Mouse (Mus musculus): ENCODE measurements around the gene Scube1. TPM values are rescaled to one million over a fixed set of nuclear protein-coding genes. Genes with fewer than 3 reads are reported as not detected.

The Scube1 gene
- polyA plus RNA-seq, 1 experiment = 3.5 TPM

DNA sequence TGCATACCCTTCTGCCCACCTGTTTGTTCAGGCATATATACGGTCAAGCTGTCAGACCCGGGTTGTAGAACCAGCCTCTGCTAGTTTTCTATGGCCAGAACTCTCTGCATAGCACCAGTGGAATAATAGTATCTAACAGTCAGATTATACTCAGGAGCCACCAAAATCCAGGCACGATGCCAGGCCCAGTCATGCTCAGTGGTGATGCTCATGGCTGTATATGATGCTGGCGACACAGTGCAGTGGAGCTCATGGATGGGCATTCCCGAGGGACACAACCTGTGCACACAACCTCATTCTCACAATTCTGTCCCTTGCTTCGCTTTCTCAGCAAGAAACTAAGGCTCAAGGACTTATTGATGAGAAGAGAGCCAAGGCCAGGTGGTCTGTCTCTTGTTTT, 58.8 kb downstream of the Scube1 start:
- H3K27ac ChIP-seq (ENCODE audit: insufficient read depth, low read depth, low read length) = no peak overlapping the region
- H3K4me1 ChIP-seq (ENCODE audit: control insufficient read depth, insufficient read depth, low read length) = no peaks in the 10 kb centered on the region
- no peak overlapping the region for H3K4me3 ChIP-seq (ENCODE audit: insufficient read depth, low read depth, low read length)
- no peaks in the 10 kb centered on the region for H3K36me3 ChIP-seq (ENCODE audit: control insufficient read depth, insufficient read depth, low read length)
- WGBS = 62% methylated on average over 6 of the region's 6 CpGs
- DNase-seq = no peak
- TF ChIP-seq POLR2A (IDR thresholded peaks at IDR 0.05; ENCODE audit: low read depth, low read length) (no peak), CTCF (conservative IDR thresholded peaks at IDR 0.05; ENCODE audit: insufficient read depth, insufficient read length, low read depth, low read length) (no peak)
- no peaks in the 10 kb centered on the region for H3K27me3 ChIP-seq (replicated peaks; ENCODE audit: control insufficient read depth, insufficient read depth, low read length)

DNA sequence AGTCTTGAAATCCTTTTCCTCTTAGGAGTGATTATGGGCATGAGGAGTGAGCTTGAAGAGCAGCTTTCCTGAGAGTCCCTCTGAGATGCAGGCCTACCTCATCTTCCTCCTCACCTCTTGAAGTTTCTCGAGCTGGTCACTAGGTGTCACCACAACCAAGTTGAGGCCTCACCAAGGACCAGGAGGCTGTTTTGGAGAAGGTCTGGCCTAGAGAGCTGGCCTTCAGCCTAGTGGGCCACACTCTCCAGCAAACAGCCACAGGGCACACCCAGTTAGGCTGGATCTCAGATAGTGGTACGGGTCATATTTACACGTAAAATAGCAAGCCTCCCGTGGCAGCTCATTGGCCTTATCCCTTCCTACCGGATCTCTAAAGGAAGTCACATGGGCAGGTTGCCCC, 60.1 kb downstream of the Scube1 start:
- TF ChIP-seq CTCF (conservative IDR thresholded peaks at IDR 0.05; ENCODE audit: insufficient read depth, insufficient read length, low read depth, low read length) = peak; percentile 84
- TF ChIP-seq POLR2A (IDR thresholded peaks at IDR 0.05; ENCODE audit: low read depth, low read length) = no peak
- DNase-seq = peak; percentile 50
- 45% methylated on average over 5 of the region's 5 CpGs for WGBS
- no peak overlapping the region for H3K4me3 ChIP-seq (ENCODE audit: insufficient read depth, low read depth, low read length)
- no peaks in the 10 kb centered on the region for H3K27me3 ChIP-seq (replicated peaks; ENCODE audit: control insufficient read depth, insufficient read depth, low read length)
- H3K27ac ChIP-seq (ENCODE audit: insufficient read depth, low read depth, low read length) = no peak overlapping the region
- no peaks in the 10 kb centered on the region for H3K36me3 ChIP-seq (ENCODE audit: control insufficient read depth, insufficient read depth, low read length)
- no peaks in the 10 kb centered on the region for H3K4me1 ChIP-seq (ENCODE audit: control insufficient read depth, insufficient read depth, low read length)

DNA sequence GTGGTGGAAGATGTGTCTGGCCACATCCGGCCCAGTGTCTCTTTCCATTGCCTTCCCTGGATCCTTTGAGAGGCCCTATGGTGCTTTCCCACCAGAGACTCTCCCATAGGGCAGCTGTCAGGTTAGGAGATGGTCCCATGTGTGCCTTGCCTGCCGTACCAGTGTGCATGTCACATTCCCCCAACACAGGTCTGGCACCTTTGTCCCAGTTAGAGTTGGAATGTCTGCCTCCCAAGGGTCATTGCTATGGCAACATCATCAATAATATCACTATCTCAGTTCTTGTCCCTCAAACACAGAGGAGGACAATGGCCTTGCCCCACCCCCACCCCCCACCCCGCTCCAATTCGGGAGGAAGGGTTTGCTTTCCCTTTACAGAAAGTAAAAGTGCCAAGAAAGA, 61.8 kb downstream of the Scube1 start:
- no peak overlapping the region for H3K4me3 ChIP-seq (ENCODE audit: insufficient read depth, low read depth, low read length)
- no peaks in the 10 kb centered on the region for H3K36me3 ChIP-seq (ENCODE audit: control insufficient read depth, insufficient read depth, low read length)
- no peak overlapping the region for H3K27ac ChIP-seq (ENCODE audit: insufficient read depth, low read depth, low read length)
- no peak for DNase-seq
- no peaks in the 10 kb centered on the region for H3K4me1 ChIP-seq (ENCODE audit: control insufficient read depth, insufficient read depth, low read length)
- H3K27me3 ChIP-seq (replicated peaks; ENCODE audit: control insufficient read depth, insufficient read depth, low read length) = no peaks in the 10 kb centered on the region
- TF ChIP-seq CTCF (conservative IDR thresholded peaks at IDR 0.05; ENCODE audit: insufficient read depth, insufficient read length, low read depth, low read length) (no peak), POLR2A (IDR thresholded peaks at IDR 0.05; ENCODE audit: low read depth, low read length) (no peak)
- WGBS = 71% methylated on average over 4 of the region's 4 CpGs

DNA sequence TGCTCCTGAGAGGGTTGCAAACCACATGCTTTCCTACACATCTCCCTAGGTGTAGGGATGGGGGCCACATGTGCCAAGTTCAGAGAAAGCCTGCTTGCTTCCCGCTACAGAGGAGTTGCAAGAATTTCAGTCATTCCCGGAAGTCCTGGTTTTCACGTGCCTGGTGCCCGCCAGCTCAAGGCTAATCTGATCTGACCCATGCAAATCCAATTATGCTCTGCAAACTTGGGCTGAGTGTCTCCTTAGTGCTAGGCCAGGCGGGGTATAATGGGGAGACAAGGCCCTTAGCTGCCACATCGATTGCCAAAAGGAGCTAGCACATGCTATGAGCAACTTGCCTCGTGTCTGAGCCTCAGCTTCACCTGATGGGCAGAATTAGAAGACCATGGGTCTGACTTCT, 62.7 kb downstream of the Scube1 start:
- Histone ChIP-seq H3K36me3 (ENCODE audit: control insufficient read depth, insufficient read depth, low read length) (no peaks in the 10 kb centered on the region), H3K4me3 (ENCODE audit: insufficient read depth, low read depth, low read length) (no peak overlapping the region), H3K4me1 (ENCODE audit: control insufficient read depth, insufficient read depth, low read length) (no peaks in the 10 kb centered on the region), H3K27me3 (replicated peaks; ENCODE audit: control insufficient read depth, insufficient read depth, low read length) (no peaks in the 10 kb centered on the region), H3K27ac (ENCODE audit: insufficient read depth, low read depth, low read length) (no peak overlapping the region)
- 72% methylated on average over 7 of the region's 7 CpGs for WGBS
- no peak for DNase-seq
- TF ChIP-seq CTCF (conservative IDR thresholded peaks at IDR 0.05; ENCODE audit: insufficient read depth, insufficient read length, low read depth, low read length) (no peak), POLR2A (IDR thresholded peaks at IDR 0.05; ENCODE audit: low read depth, low read length) (no peak)

DNA sequence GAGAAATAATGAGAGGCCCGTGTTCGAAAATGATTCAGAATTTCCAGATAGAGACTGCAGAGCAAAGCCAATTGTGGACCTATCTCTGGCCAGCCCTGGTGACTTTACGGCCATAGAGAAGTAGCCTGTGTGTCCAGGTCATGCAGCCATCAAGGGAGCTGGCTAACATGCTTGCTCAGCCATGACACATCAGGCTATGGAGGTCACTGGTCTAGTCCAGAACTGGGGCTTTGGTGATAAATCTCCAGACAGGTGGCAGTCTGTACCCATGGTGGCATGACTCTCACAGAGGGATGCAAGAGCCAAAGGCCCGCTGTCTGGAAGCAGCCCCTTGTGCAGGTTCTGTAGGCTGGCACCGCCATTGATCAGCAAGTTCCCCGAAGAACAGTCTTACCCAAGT, 82.3 kb downstream of the Scube1 start:
- Histone ChIP-seq H3K4me3 (ENCODE audit: insufficient read depth, low read depth, low read length) (no peak overlapping the region), H3K27me3 (replicated peaks; ENCODE audit: control insufficient read depth, insufficient read depth, low read length) (no peaks in the 10 kb centered on the region), H3K36me3 (ENCODE audit: control insufficient read depth, insufficient read depth, low read length) (no peaks in the 10 kb centered on the region), H3K27ac (ENCODE audit: insufficient read depth, low read depth, low read length) (no peak overlapping the region), H3K4me1 (ENCODE audit: control insufficient read depth, insufficient read depth, low read length) (no peaks in the 10 kb centered on the region)
- TF ChIP-seq CTCF (conservative IDR thresholded peaks at IDR 0.05; ENCODE audit: insufficient read depth, insufficient read length, low read depth, low read length) = no peak
- no peak for TF ChIP-seq POLR2A (IDR thresholded peaks at IDR 0.05; ENCODE audit: low read depth, low read length)
- DNase-seq = no peak
- whole genome bisulfite sequencing = 88% methylated on average over 6 of the region's 6 CpGs

DNA sequence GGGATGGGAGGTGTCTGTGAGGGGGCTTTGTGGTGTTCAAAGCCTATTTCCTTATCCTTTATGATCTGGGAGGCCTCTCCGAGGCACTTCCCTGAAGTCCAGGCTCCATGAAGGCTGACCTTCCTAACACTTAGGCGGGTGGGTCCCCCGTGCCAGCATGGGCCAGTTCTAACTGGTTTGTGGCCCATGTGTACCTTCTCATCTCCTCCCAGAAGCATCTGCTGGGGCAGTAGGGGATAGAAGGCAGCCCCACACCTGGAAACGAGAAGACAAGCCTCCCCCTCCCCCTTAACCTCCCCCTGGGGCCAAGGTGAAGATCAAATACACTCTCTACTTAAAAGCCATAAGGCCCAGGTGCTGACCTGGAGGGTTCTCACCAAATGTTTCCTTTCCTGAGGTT, 84.6 kb downstream of the Scube1 start:
- 59% methylated on average over 4 of the region's 4 CpGs for WGBS
- H3K36me3 ChIP-seq (ENCODE audit: control insufficient read depth, insufficient read depth, low read length) = no peaks in the 10 kb centered on the region
- TF ChIP-seq CTCF (conservative IDR thresholded peaks at IDR 0.05; ENCODE audit: insufficient read depth, insufficient read length, low read depth, low read length) = no peak
- TF ChIP-seq POLR2A (IDR thresholded peaks at IDR 0.05; ENCODE audit: low read depth, low read length) = no peak
- H3K4me1 ChIP-seq (ENCODE audit: control insufficient read depth, insufficient read depth, low read length) = no peaks in the 10 kb centered on the region
- no peaks in the 10 kb centered on the region for H3K27me3 ChIP-seq (replicated peaks; ENCODE audit: control insufficient read depth, insufficient read depth, low read length)
- no peak overlapping the region for H3K4me3 ChIP-seq (ENCODE audit: insufficient read depth, low read depth, low read length)
- H3K27ac ChIP-seq (ENCODE audit: insufficient read depth, low read depth, low read length) = no peak overlapping the region
- no peak for DNase-seq

DNA sequence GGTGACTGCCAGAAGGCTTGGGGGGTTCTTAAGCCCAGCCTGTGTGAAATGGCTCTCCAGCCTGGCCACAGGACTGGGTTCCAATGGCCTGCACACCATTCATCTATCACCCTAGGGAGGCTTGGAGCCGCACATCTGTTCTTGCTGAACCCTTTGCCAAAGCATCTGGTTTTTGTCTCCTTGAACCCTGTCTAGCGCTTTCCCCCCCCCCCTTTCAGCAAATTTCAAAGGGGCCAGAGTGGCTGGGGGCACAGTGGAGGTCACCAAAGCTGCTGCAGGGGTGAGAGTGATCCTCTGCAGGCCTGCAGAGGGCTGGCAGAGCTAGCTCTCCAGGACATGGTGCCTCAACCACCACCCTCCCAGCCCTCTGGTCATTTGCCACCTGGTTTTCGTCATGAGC, 85.7 kb downstream of the Scube1 start:
- Histone ChIP-seq H3K4me3 (ENCODE audit: insufficient read depth, low read depth, low read length) (no peak overlapping the region), H3K27ac (ENCODE audit: insufficient read depth, low read depth, low read length) (no peak overlapping the region), H3K27me3 (replicated peaks; ENCODE audit: control insufficient read depth, insufficient read depth, low read length) (no peaks in the 10 kb centered on the region), H3K4me1 (ENCODE audit: control insufficient read depth, insufficient read depth, low read length) (no peaks in the 10 kb centered on the region), H3K36me3 (ENCODE audit: control insufficient read depth, insufficient read depth, low read length) (no peaks in the 10 kb centered on the region)
- WGBS = 55% methylated on average over 3 of the region's 3 CpGs
- TF ChIP-seq POLR2A (IDR thresholded peaks at IDR 0.05; ENCODE audit: low read depth, low read length) (no peak), CTCF (conservative IDR thresholded peaks at IDR 0.05; ENCODE audit: insufficient read depth, insufficient read length, low read depth, low read length) (no peak)
- no peak for DNase-seq

Measured in kidney, adult 2 months (tissue).